Mouse (Mus musculus) left cerebral cortex, adult 8-10 months (tissue): ENCODE results near the gene Abracl. TPM values are rescaled to one million over a fixed set of nuclear protein-coding genes. Genes with fewer than 3 reads are reported as not detected.

Experiments
- DNase-seq, 2 experiments: peaks; one replicate each; pipeline ENCODE4 v3.0.0; 2022; ENCODE audit warnings: low spot score in 2 of 2
- total RNA-seq, 4 experiments: library from RNA; stranded (reverse); gene quantifications; 2 replicates each; pipeline ENCODE4 v1.2.4; 2022

Abracl gene
- 10 to 100 TPM; 13.2 to 28.7 (median 18.5) TPM for total RNA-seq

DNA sequence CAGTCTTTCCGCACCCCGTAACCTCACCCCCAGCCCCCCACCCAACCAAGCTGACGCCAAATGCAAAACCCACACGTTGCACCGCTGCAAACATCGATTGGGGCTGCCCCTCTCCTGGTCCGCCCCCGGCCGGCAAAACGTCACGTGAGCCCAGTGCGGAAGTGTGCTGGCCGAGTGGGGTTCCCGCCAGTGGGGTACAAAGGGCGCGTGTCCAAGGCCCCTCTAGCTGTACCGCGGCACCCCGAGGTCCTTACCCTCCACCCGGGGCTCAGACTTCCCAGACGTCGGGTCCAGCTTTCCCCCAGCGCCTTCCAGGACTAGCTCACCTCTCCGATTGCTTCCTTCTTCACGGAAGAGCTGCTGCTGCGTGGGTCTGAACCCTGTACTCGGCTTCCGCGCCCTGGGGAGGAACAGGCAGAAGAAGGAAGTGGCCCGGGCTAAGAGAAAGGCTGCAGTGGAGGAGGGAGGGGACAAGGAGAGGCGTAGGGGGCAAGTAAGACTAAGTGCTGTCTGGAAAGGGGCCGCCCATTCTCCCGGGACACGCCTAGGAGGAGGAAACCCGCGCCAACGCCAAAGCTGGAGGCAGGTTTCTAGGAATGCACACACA is at the start of gene Abracl:
TSS of gene Abracl (minus strand) at position 548 of the 607 bp plus-strand sequence.
- peak; percentile 35 to 56 for DNase-seq

DNA sequence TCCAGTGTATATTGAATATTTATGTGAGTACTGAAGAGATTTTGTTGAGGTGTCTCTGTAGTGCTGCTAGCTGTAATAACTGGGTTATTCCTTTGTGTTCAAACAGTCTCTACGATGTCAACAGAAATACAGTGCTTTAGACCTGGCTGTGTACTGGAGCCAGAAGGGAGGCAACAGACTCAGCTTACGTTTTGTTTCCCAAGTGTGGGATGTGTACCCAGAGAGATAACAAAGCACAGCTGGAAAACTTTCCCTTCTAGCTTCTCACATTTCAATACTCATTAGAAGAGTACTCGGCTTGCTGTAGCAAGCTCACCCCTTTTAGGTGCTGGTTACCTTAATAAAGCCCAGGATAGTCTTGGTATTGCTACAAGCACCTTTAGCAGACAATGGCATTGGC is 49.8 kb upstream of the Abracl start:
- no peak for DNase-seq

DNA sequence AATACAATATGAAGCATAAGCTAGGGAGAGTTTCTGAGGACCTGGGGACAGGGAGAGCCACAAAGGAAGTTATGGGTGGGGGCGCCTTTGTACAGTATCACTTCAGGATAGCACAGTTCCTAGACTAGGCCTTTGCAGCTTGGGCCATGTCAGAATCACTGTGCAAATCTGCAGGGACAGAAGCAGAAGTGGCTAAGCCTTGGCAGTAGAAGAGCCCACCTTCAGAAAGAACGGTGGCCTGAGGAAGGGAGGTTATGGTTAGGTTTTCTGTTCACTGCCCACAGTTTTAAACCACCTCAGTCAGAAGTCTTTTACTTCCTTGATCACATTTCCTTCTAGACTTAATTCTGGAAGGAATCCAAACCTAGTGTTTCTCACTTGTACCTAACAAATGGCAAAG is 47.5 kb upstream of the Abracl start:
- DNase-seq: no peak

DNA sequence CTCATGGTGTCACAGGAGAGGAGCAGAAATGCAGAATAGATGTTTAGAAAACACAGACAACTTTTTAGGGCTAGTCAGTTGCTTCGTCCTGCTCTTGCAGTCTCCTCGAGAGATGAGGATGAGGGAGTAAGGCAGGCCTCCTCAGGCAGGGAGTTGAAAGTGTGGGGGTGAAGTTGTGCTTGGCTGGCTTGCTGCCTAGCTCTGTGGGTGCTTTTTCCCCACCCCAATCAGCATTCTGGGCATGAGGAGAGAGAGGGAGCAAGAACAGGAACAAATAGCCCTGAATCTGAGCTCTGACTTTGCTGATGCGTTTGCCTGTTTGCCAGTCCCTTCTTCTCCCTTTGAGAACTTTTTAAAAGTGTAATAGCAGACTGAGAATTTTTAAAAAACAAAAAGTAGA is 47.1 kb upstream of the Abracl start:
- DNase-seq: peak in 1 of 2 experiments; percentile 58

DNA sequence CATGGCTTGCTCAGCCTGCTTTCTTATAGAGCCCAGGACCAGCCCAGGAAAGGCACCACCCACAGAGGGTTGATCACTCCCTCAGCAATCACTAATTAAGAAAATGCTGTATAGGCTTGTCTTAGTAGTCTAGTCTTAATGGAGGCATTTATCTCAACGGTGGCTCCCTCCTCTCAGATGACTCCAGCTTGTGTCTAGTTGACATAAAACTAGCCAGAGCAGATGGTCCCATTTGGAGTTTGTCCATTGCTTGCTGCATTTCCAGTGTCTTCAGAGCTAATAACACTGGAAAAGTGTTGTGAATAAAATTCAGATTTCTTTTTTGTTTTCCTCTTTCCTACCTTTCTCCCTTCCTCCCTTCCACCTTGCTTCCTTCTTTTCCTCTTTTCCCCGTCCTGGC is 46.5 kb upstream of the Abracl start:
- no peak for DNase-seq

DNA sequence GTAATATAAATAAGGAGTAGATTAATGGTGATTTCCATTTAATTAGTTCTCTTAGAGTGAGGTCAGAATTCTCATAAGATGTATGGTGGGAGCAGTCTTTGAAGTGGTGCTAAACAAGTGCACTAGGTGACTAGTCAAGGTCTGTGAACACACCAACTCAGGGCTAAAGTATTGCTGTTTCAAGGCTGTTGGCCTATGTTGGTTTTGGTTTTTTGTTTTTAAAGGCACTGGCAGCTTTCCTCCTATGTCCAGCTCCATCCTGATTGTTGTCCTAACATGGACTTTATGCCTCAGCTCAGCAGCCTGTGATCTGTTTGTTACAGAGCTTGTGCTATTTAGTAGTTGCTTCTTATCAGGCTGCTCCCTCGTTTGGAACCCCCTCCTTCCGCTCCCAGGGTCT is 45.8 kb upstream of the Abracl start:
- DNase-seq: no peak

DNA sequence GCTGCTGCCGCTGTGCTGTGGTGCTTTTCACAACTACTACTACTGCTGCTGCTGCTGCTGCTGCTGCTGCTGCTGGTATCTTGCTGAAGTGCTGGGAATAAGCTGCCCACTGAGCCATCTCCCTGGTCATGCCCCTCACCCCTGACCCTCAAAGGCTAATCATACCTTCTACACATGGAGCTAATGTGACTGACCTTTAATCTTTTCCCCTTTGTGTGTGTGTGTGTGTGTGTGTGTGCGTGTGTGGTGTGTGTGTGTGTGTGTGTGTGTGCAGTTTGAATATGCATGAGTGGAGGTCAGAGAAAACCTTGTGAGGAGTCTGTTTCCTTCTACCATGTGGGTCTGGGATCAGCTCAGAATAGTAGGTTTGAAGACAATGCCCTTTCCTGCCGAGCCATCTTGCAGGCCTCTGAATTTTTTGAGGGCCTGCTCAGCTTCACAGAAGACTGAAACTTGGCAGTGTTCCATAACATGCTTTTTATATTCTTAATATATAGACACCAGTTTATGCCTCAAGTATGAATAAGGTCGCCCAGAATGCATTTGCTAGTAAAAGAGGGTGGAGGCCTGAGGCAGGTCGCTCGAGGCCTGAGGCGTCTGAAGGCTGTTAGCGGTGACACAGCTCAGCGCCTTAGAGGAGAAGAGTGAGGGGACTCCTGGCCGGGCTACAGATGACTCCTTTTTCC is 44.8 kb upstream of the Abracl start:
- no peak for DNase-seq

DNA sequence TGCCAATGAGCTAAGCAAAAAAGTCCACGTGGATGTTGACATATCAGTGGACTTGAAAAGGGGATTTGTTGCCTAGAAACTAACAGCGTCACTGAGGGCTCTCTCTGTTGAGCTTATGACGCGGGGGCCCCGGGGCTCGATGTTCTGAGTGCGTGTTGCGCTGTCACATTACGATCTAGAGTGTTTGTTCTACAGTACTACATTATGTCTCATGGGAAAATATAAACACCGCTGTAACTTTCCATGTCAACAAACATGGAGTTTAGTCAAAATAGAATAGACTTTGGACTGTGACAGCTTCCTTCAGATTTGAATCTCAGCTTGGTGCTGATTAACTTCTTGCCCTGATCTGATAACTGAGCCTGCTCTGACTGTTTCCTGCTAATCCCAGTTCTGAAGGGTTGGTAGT is 42.9 kb upstream of the Abracl start:
- no peak for DNase-seq

DNA sequence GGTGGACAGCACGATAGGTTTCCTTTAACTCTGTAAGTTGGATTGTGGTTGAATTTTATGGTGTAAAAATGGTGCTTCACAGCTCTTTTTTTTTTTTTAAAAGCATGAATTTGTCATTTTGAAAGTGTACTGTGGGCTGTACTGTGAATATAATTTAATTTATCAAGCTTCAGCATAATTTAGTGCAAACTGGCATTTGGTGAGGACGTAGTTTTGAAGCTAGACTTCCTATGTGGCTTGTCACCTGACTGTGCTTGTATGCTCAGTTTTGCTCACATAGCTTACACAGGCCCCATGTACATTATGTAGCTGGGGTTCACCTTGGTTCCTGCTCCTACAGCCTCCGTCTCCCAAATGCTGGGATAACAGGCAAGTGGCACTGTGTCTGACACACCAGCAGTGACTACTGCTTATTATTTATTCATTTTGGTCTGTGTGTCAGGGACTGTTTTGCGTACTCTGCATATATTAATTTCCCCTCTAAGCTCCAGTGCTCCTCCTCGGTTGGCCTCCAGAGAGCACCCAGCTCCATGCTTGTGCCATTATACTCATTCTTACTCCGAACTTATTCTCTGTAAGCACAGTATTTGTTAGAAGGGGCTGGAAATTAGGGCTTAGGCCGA is 41.6 kb upstream of the Abracl start:
- DNase-seq: no peak

DNA sequence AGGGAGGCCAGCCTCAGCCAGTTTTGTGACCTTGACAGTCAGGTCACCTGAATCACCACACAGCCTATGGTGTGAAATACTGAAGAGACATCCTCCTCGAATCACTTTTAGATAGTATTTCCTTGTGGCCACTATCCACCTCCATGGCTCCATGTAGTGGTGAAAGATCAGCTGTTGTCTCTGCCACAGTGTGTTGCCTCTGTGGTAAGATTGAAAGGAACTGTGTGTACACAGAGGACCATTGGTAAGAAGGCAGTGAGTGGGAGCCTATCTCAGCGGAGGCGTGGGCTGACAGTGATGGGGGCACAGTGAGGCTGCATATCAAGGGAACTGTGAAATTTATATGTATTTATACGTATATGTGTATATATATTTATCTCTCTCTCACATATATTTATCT is 38.4 kb upstream of the Abracl start:
- no peak for DNase-seq

DNA sequence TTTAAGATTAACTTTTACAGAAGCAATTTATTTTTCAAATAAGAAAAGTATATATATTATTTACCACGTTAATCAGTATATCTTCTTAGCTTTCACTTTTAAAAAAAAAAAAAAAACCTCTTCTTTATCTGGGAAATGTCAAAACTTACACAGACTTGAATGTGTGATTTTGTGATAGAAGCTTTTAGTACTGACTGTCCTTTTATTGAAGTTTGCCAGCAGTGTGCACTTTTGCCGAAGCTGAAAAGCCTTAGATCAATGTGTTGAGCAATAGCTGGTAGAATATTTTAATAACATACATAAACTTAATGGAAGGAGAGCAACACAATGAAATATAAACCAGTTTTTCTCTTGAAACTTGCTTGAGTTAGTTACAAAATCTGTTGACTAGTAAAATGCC is 37.7 kb upstream of the Abracl start:
- DNase-seq: no peak

DNA sequence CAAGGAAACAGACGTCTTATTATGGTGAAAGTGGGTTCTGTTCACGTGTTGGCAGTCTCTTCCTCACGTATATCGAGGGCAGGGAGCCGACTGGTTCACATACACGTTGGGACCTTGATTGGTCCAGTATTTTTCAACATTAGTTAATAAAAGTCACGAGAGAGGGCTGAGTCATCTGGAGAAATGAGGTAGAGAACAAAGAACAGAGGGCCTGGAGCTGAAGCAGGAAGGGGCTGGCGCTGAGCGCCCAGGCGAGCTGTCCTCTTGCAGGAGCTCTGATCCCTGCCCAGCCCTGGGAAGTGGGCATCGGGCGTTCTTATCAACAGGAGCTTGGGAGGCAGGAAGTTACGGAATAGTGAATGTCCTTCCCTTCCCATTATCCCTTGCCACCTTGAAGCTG is 36.7 kb upstream of the Abracl start:
- DNase-seq: no peak

DNA sequence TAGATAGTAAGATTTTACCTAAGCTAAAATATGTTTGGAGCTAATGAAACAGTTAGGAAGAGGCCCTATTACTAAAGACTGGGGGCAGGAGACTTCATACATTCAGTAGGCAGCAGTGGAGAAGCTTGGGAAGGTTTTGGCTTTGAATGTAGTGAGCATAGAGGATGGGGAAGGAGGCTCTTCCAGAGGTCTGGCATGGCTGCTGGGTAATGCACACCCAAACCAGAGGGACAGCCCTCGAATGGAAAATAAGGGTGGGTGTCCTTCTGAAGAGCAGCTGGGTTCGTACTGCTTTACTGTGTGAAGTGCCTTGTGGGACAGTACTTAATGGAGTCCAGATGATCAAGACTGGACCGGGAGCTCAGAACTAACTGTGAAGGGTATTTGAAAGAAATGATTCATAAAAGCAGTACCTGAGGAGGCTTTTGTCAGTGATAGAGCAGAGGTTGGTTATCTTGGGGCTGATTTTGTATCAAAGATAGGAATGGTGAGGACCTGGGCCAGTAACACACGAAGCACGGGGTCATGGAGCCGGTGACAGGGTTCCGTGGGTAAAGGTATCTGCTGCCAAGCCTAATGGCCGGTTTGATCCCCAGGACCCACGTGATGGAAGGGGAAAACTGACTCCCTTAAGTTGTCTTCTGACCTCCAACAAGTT is 35.7 kb upstream of the Abracl start:
- DNase-seq: no peak

DNA sequence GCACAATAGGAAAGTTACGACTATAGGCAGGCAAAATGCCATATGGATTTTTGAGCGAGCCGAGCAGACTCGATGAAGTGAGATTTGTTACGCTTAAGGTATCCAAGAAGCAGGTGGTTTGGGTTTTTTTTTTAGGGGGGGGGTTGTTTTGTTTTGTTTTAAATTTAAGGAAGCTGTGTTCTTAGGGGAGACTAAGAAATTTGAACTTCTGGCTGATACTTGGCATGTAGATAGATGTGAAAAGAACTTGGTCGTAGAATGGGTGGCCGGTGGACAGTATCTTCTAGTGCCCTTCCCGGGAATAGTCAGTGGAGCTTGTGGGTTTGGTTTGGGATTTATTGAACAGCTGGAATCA is 33.3 kb upstream of the Abracl start:
- DNase-seq: no peak

DNA sequence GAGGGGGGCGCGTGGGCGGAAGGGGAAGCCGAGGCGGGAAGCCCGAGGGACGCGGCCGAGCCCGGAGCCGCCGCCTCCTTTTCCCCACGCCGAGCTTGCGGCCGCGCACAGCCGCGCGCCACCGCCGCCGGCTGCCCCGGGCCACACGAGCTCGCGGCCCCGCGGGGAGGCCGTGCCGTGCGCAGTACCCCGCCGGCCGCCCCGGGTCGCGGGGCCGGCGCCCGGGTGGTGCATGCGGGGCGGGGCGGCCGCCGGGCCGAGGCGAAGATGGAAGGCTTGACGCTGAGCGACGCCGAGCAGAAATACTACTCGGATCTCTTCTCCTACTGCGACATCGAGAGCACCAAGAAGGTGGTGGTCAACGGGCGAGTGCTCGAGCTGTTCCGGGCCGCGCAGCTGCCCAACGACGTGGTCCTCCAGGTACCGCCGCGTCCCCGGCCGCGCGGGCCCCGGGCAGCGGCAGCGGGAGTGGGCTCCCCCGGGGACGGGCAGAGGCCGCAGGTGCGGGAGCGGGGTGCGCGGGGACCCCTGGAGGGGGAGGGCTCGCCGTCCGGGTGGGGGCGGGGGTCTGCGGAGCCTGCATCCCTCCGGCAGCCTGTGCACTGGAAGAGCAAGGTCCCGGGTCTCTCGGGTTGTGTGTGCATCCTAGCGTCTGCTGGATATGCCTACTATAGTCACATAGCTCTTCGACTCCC is 32.8 kb upstream of the Abracl start, which contains the start of gene Reps1:
TSS of gene Reps1 (plus strand) at position 166 of the 695 bp plus-strand sequence.
- peak; percentile 18 to 21 for DNase-seq

DNA sequence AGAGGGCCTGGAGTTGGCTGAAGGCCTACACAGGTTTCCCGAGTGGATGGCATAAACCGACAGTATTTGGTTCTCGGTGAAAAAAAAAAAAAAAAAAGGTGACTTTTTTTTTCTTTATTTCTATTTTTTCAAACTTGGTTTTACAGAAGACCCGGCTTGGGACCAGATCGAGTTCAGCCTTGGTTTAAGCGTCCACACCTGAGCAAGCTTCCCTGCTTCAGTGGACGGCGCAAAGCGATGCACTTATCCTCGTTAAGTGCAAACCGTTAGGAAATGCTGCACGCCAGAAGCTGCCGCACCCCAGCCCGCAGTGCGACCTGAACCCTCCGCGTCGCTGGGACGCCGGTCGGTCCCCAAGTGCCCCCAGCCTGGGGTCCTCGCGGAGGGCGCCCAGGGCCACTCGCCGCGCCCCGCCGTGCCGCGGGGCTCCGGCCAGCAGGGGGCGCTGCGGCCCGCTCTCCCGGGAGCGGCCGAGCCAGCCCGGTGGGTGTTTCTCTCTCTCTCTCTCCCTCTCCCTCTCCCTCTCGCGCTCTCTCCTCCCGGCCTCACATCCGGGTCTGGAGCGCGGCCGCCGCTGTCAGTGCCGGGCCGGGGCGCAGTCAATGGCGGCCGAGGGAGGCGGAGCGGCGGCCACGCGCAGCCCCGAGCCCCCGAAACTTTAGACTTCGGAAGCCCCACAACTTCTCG is 32.1 kb upstream of the Abracl start:
- peak; percentile 66 to 78 for DNase-seq

DNA sequence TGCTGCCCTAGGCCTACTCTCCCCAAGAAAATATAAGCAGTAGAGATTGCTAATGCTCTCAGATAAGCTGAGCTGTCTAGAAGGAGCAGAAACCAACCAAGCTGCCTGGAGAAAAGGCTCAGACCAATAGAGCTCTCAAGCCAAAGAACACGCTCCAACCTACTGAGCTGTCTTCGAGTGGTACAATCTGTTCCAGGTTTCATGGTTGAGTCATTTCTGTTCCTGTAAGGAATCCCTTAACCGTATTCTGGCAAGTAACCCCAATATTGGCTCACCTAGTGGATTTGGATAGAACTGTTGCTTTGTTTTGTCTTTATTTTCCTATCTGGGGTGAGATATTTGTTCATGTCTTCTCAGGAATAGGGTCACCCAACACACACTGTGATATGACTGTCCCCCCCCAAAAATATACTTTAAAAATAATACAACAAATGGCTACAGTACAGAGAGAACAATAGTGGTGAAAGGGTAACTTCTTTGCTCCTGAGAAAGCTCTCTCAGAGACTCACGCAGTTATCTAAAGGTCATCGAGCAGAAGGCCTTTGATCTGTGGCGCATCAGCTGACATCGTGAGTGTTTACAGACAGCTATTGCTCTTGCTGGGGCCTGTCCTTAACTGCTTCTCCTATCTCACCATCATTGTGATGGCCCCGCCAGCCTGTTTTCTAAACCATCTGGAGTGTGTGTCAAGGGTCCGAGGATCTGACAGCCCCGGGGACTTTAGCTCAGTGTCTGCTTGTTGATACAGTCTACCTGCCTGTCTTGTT is 24.5 kb upstream of the Abracl start:
- no peak for DNase-seq

DNA sequence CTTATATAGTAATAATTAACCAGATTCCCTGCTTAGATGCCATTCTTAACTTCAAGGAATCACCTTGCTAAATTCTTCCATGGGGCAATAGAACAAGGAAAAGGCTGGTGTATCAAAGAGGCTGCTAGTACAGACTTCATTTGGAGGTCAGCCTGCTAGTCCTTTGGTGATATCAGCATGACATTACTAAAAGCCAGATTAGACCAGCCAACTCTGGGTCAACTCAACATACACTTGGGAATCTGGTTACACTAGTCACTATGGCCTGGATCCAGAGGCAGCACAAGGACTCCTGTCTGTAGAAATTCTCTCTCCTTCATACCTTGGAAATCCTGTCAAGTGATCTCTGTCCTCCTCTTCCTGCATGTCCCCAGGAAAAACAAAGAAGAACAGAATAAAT is 23.3 kb upstream of the Abracl start:
- no peak for DNase-seq

DNA sequence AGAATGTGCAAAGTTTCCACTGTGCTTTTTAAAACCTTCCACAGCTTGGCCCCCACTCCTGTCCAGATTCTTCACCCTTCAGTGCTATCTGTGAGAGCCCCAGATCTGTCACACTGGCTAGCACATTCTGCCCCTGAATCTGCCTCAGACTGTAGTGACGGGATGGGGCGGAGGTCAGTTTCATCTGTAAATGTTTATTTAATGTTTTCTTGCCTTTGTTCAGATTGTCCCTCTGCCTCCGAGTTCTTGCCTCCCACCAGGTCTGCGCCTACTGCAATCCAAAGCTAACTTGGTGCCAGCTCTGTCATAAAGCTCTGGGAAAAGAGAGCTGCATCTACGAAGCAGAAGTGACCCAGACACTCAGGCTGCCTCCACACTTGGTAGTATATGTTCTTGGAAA is 13.8 kb upstream of the Abracl start:
- DNase-seq: no peak

DNA sequence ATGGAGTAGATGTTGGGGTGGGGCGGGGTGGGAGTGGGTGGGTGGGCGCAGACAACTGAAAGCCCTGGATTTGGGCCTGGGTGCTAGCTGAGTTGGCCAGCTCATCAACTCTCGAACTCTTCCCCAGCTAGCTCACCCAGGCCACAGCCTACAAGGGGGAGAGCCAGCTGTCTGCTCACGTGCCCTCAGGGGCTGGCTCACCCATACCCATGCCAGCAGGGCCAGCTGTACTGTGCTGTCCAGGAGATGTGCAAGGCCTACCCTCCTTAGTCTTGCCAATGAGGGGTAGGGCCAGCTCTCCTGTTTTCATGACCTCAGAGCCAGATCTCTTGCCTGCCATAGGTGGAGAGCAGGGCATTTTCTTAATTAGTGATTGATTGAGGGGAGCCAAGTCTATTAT is 11.3 kb upstream of the Abracl start:
- DNase-seq: no peak
